Mouse (Mus musculus): ENCODE measurements around the gene Fam193b.

Gene Fam193b

DNA sequence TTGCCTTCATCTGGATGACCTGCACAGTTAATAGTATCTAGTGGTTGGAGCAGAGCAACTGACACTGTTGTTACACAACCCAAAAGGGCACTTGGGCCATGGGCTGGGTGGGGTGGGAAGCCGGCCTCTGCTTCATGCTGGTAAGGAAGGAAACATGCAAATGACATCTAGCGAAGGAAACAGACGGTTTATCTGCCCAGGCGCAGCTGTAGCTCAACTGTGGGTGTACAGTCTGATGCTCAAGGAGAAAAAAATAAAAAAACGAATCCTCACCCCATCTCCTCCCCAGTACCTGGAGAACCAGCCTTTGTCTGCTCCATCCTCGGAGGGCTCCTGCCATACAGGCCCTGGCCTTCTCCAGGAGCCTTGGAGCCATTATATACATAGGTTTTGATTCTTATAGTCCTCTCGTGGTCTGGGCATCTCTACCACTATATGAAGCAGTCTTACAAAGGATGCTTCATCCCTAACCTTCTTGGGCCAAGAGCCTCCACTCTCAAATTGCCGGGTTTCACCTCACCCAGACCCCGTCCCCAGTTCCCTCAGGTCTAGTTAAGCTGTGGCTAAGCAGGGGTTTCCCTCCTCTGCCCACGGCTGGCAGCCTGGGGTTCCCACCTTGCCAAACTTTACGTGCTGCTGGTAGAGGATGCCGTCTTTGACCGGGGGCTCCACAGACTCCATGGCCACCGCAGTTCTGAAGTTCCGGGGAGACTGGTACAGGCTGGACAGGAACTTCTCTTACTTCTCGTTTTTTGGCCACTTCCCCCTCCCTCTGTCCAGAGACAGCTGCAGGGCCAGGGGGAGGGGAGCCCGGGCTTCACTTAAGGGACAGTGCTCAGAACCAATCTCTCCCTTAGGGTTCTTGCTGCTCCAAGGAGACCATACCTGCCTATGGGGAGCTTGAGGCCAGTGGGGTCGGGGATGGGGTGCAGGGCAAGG lies 42.8 kb downstream of the Fam193b start:
- no peak for DNase-seq (ENCODE audit: low spot score)

DNA sequence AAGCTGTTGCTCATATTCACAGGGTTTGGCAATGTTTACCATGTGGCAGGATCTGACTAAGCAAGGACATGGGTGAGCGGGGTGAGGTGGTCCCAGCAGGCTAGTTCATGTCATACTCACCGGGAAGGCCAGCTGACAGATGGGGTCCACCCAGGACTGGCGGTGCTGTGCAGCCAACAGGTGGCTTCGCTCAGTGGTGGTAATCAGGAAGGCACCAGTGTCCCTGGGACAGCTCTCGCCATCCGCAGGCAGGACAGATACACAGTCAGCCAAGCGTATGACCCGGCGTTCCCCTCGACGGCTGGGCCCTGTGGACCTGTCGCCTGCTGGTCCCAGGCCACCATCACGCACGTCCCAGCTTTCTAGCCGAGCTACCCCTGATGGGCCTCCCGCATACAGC lies 43.7 kb downstream of the Fam193b start:
- DNase-seq (ENCODE audit: low spot score) = no peak

DNA sequence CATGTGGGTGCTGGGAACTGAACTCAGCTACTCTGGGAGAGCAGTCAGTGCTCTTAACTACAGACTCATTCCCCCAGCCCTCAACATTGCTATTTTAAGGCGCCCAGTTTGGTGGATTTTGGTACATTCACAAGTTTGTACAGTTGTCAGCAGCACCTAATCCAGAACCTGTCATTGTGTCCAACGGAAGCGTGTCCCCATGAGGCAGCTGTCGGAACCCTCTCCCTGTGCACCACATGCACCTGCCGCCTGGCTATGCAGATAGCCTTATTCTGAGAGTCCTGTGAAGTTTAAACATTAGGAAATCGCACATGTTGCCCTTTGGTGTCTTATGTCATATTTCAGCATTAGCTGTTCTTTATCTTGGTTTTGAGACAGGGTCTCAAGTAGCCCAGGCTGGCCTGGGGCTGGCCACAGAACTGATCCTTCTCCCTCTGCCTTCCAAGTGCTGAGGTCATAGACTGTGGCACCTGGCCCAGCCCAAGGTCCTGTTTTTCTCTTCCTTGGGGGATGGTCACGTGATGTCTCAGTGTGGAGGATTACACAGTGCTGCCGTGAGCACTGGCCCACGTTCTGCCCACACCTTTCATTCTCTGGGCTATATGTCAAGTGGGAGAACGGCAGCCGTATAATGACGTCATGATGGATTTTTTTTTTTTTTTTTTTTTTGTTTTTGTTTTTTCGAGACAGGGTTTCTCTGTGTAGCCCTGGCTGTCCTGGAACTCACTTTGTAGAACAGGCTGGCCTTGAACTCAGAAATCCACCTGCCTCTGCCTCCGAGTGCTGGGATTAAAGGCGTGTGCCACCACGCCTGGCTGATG lies 45.0 kb downstream of the Fam193b start:
- no peak for DNase-seq (ENCODE audit: low spot score)

DNA sequence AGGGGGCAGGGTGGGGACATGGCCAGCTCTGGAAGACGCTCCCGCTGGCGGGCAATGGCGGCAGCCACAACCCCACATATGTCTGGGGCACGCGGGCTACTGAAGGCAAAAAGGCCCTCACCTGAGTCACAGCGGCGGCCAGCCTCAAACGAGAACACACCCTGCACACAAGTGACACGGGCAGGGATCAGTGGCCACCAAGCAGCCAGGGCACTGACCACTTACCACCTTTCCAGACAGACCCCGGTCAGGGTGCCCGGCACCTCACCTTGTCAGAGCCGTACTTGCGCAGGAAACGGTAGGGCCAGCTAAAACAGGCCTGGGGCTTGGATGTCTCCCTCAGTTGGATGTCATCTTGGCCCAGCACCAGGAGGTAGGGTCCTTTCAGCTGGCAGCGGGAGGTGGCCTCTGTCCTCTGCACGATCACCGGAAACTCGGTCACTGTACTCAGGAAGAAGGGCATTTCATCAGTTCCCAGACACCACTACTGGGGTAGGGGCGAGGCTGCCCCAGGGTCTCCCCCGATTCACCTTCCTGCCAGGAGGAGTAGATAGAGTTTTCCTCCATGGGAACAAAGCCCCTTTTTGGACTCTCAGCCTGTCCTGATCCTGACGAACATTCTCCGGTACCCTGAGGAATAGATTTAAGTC lies 46.8 kb downstream of the Fam193b start:
- no peak for DNase-seq (ENCODE audit: low spot score)

DNA sequence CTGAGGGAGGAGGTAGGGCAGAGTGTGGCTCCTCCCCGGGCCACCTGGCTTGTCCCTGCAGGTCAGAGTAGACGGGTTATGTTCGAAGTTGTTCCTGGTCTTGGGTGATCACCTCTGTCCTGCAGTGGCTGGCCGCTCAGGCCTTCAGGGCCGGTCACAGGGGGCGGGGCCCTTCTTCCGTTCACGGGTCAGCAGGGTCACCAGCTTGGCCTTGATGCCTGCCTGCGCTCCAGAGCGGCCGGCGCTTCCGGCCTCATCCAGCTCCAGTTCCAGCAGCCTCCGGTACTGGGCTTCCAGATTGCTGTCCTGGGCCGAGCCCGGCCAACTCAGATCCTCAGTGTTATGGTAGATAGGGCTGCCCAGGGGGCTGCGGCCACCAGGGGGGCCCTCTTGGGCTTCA lies 47.6 kb downstream of the Fam193b start:
- no peak for DNase-seq (ENCODE audit: low spot score)

DNA sequence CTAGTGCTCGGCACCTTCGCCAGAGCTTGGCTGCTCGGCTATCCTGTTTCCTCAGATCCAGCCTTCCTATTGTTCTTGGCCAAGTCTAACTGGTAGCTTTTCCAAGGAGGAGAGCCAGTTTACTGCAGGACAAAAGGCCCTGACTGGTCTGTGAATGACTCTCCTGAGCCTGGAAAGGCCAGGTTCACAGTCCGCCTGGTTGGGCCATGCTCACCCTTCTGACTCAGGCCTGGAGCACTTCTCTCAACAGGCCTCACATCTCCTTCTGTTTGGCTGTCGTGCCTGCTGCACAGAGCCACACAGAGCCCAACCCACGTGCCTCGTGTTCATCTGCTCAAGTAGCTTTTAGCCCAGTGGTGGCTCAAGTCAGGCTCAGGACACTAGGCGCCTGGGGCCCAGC lies 48.2 kb downstream of the Fam193b start:
- no peak for DNase-seq (ENCODE audit: low spot score)

DNA sequence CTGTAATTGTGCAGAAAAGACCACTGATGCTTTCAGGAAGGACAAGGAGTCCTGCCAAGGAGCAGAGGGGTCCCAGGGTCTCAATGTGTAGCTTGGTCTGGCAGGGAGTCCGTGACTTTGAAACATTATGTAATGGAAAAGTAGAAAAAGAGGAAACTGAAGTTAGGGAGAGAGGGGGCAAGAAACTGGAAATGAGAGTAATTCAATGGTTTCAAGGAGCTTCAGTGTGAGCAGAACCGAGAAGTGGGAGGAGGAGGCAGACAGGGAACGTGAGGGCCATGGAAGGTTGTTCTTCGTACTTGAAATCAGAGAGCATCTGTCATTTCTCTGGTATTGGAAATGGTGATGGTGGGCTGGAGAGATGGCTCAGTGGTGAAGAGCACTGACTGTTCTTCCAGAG lies 51.3 kb downstream of the Fam193b start:
- no peak for DNase-seq (ENCODE audit: low spot score)

DNA sequence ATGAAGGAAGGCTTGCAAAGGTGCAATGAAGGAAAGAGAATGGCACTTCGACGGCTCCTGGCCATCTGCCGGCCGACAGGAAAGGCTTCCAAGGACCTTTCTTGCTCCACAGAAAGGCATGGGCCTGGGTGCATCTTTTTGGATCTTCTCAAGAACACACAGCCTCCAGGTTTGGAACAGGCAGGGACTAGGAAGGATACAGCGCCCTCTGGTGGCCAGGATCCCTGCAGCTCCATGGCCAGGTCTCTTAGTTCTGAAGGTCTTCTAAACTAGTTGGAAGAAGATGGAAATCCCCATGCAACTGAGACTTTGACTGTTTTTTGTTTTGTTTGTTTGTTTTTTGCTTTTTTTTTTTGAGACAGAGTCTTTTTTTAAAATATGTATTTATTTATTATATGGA lies 54.0 kb downstream of the Fam193b start:
- peak; percentile 63 for DNase-seq (ENCODE audit: low spot score)

DNA sequence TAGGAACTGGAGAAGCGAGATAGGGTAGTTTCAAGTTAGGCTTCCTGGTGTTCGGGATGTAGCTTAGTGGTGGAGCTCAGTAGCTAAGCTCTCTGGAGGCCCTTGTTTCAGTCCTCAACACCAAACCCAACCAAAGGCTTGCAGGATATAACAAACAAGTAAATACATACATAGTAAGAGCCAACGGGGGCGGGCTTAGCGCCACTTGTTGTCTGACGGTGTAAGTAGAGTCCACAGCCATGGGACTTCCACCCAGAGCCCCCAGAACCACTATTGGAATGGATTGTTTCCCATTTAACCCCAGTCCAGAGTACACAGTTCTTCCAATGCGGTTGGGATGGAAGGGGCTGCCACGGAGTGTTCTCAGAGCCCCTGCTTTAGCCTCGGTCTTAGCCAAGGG lies 57.1 kb downstream of the Fam193b start:
- no peak for DNase-seq (ENCODE audit: low spot score)

DNA sequence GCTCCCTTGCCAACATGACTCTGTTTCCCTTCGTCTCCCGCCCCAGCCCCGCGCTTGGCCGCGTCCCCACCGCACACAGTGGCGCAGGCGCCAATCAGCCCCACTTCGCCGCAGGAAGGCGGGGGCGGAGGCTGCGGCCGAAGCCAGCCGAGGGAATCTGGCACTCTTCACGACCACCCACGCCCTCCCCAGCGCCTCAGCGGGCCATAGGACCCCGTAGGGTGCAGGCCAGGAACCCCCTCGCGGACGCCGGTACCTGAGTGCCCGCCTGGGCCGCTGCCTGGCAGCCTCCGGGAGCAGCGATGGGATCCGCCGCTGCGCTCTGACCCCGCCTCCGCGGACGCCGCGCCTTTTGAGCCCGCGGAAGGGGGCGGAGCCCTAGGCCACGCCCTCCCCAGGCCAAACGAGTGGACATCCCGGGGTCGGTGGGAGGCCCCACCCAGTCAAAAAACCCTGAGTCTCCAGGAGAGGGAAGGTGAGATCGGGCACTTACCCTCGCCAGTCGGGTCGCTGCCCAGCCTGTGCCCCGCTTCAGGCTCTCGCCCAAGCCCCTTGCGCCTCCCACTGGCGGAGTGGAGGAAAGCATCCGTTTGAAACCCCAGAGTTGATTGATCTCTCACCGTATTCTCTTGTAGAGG lies 57.7 kb downstream of the Fam193b start, which contains the start of gene Pdlim7:
Pdlim7 (minus strand) TSS at position 566 of the 638 bp plus-strand sequence.
- DNase-seq (ENCODE audit: low spot score) = peak; percentile 76

DNA sequence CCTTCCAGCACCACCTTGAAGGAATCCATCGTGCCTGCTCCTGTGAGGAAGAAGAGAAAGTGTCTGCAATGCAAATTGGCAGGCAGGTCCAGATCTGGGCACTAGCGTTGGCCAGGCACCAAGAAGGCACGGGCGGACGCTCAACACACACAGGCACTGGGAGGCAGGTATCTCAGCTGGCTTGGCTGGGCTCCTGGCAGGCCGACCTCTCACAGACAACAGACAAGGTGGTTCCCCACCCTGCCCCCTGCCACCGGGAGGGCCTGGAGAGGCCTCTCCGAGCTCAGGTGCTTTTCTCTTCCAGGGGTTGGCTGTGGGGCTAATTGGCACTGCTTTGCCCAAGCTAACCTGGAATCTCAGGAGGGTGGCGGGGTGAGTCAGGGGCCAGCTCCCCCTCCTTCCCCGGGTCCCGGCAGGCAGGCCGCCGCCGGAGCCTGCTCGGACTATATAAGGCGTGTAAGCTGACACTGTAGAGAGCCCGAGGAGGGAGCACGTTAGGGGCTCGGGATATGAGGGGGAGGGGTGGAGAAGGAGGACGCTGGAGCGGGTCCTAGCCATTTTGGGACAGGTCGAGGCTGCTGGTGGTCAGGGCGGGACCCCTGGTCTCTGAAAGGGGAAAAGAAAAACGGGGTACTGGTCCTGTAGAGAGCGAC lies 58.4 kb downstream of the Fam193b start:
- no peak for DNase-seq (ENCODE audit: low spot score)

DNA sequence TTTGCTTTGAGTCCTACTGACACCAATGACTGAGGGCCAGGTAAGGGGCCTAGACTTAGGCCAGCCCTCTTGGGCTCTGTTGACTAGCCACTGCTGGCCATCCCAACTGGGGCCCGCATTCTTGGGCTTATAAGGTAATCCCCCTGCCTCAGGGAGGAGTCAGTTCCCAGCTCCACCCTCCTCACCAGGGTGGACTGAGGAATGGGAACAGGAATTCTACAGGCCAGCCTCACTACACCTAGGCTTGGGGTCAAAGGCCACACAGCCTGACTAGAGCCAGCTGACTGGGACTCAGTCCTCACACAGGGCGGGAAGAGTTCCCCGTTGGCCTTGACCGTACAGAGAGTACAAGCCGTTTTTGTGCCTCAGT lies 59.4 kb downstream of the Fam193b start:
- no peak for DNase-seq (ENCODE audit: low spot score)

DNA sequence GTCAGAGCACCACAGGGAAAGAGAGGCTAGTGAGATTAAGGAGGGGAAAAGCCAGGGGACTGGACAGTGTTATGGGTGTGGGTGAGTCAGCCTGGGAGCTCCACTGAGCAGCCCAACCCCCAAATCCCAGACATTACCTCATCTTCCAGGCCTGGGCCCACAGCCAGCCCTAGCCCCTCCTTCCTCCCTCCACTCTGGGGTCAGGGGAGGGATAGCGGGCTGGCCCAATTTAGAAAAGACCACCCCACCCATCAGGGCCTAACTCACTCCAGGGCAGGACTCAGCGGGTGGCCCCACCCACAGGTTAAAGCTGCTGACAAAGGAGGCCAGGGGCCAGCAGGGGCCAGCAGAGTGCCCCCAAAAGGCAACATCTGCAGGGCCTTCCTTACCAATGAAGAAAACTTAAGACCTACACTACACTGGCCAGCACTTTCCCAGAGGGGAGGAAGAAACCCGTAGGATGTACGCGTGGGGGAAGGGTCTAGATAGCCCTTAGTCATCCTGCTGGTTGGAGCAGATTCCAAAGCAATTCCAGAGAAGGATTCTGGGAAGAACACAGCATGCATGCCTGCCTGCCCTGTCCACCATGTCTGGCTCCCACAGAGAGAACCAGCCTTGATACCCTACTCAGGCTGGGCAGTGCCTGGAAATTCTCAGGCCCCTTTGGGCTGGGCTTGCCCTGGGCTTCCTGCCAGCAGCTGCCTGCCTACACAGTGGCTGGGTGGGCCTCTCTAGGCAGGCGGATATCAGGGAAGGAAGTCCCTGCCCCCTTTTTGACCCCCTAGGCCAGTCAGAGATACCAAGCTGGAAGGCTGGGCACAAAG lies 60.0 kb downstream of the Fam193b start:
- DNase-seq (ENCODE audit: low spot score) = peak; percentile 58

DNA sequence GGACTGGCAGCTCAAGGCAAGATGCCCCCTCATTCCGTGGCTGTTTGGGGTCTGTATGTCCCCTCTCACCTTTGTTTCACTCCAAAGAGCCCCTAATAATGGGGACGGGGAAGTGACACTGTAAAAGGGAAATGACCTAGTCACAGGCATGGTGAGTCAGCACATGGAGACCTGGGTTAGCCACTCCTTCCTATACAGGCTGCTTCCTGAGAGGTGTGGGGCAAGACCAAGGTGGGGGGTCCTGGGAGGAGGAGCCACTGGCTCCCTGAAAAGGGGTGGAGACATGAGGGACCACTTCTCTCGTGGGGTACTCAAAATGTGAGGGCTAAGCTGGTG lies 60.6 kb downstream of the Fam193b start:
- DNase-seq (ENCODE audit: low spot score) = no peak

DNA sequence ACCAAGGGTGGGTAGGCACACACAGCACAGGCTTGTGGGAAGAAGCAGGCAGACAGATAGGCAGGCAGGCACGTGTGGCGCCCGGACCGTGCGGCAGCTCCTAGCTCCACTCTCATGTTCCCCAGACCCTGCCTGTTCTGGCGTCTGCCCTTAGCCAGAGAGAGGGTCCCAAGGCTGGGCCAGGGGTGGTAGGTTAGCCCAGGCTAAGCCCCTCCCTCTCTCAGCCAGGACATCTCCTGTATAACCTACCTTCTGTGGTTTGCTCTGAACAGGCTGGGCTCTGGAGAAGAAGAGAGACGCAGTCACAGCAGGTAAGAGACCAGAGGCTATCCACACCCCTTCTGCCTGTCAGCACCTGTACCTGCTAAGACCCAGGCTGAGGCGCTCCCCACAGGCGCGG lies 62.4 kb downstream of the Fam193b start:
- no peak for DNase-seq (ENCODE audit: low spot score)

DNA sequence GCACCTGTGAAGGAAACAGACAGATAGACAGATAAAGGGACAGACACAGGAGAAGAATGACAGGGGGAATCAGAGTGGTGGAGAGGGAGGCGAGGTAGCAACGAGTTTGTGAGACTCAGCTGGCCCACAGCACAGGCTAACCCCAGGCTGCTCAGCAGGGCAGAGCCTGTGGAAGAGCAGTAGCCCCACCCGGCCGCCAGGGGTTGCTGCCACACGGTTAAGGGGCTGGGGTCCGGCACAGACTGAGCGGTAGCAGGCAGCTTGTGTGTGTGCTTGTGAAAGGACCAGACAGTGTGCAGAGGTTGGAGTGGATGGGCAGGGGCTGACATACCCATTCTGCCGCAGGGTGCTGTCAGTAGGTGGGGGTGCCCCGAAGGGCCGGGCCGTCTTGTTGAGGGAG lies 63.0 kb downstream of the Fam193b start:
- DNase-seq (ENCODE audit: low spot score) = no peak

DNA sequence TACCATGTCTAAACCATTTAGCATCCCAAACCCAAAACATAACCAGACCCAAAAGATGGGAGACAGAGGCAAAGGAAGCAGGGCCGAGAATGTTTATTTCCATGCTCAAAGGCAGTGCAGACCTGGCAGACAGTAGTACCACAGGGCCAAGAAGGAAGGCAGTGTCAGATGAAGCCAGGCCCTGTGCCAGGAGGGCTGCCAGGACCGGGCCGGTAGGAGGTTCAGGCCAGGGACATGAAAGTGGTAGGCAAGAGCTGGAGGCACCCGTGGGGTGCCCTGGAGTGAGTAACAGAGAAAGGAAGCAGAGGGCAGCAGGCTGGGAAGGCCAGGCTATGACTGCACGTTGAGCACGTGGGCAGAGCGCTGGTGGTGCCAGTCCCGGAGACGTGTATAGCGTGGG lies 64.2 kb downstream of the Fam193b start:
- DNase-seq (ENCODE audit: low spot score) = no peak

DNA sequence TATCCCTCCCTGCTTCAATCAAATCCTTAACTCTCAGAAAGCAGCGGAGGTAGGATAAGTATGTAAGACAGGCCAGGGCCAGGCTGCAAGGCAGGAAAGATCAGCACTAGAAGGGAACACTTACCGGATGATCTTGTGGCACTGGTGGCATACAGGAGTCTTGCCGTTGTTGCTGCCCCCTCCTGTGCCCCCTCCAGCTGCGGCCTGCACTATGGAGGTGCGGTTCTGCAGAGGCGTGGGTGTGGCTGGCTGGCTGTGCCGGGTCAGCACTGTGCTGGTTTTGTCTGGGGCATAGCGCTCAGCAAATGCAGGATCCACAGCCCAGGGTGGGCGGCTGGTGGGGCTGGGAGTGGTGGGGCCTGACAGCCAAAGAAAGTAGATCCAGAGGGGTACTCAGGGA lies 65.1 kb downstream of the Fam193b start:
- DNase-seq (ENCODE audit: low spot score) = no peak

DNA sequence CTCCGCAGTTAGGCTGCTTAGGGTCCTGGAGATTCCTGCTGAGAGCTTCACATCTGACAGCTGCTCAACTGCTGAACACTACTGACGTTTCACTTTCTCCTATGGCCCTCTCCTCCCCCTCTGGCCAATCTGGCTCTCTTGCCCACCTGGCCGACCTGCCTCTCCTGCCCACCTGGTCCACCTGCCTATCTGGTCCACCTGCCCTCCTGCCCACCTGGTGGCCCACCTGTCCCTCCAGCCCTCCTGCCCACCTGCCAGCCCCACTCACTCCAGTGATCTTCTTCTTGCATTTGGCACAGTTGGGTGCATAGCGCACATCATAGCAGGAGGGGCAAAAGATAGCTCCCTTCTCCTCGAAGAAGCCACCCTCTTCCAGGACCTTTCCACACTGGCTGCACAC lies 66.5 kb downstream of the Fam193b start:
- no peak for DNase-seq (ENCODE audit: low spot score)

DNA sequence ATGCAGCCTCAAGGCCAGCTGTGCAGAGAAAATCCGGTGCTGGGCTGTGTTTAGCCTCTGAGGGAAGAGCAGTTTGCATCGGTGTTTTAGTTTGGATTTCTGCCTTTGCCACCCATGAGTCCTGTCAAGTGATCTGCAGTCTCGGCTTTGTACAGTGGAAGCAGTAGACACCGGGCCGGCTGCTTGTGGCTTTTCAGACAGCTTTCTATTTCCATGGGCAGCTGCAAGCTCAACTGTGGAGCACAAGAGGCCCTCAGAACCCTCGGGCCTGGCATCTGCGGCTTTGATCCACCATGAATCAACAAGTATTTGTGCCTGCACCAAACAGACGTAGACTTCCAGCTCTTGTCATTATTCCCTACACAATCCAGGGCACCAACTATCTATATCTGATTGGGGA lies 68.5 kb downstream of the Fam193b start:
- no peak for DNase-seq (ENCODE audit: low spot score)

DNA sequence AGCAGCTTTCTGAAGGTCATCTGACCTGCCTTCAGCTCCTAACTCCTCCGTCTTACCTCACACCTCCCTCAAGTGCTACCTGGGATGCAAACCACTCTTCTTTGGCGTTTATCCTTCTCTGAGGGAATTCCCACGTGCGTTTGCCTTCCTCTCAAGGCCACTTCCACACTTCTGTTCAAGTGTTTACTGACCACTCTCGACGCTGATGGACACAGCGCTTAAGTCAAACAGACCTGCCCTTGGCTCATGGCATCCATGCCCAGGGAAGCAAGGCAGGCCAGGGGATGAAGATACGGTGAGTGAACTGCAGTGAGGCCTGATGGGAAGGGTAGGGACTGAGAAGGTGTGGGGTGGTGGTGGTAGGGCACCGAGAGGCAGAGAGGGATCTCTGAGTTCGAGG lies 70.3 kb downstream of the Fam193b start:
- no peak for DNase-seq (ENCODE audit: low spot score)

Data from urinary bladder, postnatal 10 days (tissue).